Mouse (Mus musculus) brain, embryonic 18.5 days (tissue): ENCODE results near the gene Med8.
A peak's percentile ranks its signal among the peaks of the same experiment; 100 is the strongest.

ENCODE experiments used
- DNase-seq: peaks from one replicate; pipeline ENCODE4 v3.0.0-alpha.2; 2012; ENCODE audit warnings: low read depth, low spot score

Gene Med8

GRCm38 (mm10) chr4:118409142-118409900, at the start of gene Med8, which contains the start of gene Szt2:
Gene Med8, plus strand, starts transcription at chr4:118409337.
Gene Szt2, minus strand, starts transcription at chr4:118409273.
- DNase-seq = peak; percentile 80

GRCm38 (mm10) chr4:118359896-118360720, 49.0 kb upstream of the Med8 start:
- no peak for DNase-seq

GRCm38 (mm10) chr4:118361451-118361850, 47.7 kb upstream of the Med8 start:
- no peak for DNase-seq

GRCm38 (mm10) chr4:118362879-118363278, 46.3 kb upstream of the Med8 start:
- no peak for DNase-seq

- DNase-seq = no peak
Observed at GRCm38 (mm10) chr4:118363985-118364384, 45.2 kb upstream of the Med8 start.

GRCm38 (mm10) chr4:118364641-118365040, 44.5 kb upstream of the Med8 start:
- no peak for DNase-seq

- DNase-seq = no peak
Observed at GRCm38 (mm10) chr4:118365991-118366390, 43.1 kb upstream of the Med8 start.

GRCm38 (mm10) chr4:118367551-118367950, 41.6 kb upstream of the Med8 start:
- DNase-seq = no peak

GRCm38 (mm10) chr4:118368616-118369015, 40.5 kb upstream of the Med8 start:
- no peak for DNase-seq

- no peak for DNase-seq
Observed at GRCm38 (mm10) chr4:118371822-118372221, 37.3 kb upstream of the Med8 start.

GRCm38 (mm10) chr4:118375999-118376398, 33.1 kb upstream of the Med8 start:
- DNase-seq = no peak

GRCm38 (mm10) chr4:118383271-118383670, 25.9 kb upstream of the Med8 start:
- no peak for DNase-seq

- no peak for DNase-seq
Observed at GRCm38 (mm10) chr4:118387316-118387715, 21.8 kb upstream of the Med8 start.

GRCm38 (mm10) chr4:118390146-118390545, 19.0 kb upstream of the Med8 start:
- no peak for DNase-seq

GRCm38 (mm10) chr4:118394505-118394904, 14.6 kb upstream of the Med8 start:
- no peak for DNase-seq

GRCm38 (mm10) chr4:118395289-118395688, 13.8 kb upstream of the Med8 start:
- no peak for DNase-seq

- no peak for DNase-seq
Observed at GRCm38 (mm10) chr4:118396433-118396832, 12.7 kb upstream of the Med8 start.

GRCm38 (mm10) chr4:118398400-118398799, 10.7 kb upstream of the Med8 start:
- DNase-seq = no peak

- no peak for DNase-seq
Observed at GRCm38 (mm10) chr4:118401421-118401820, 7.7 kb upstream of the Med8 start.

GRCm38 (mm10) chr4:118401918-118402317, 7.2 kb upstream of the Med8 start:
- DNase-seq = no peak

- DNase-seq = no peak
Observed at GRCm38 (mm10) chr4:118402701-118403100, 6.4 kb upstream of the Med8 start.

- no peak for DNase-seq
Observed at GRCm38 (mm10) chr4:118410871-118411270, 1.7 kb downstream of the Med8 start.

GRCm38 (mm10) chr4:118413553-118413952, 4.4 kb downstream of the Med8 start:
- DNase-seq = no peak
